Mouse (Mus musculus) embryonic fibroblast, embryonic 13.5 days (primary cell): ENCODE measurements at regions not wholly inside any gene's neighbourhood (a gene's known extent, or its start where the extent isn't known, plus 50 kb on each side); places are given as distances from the start of the nearest gene placed in this dataset.

Experiments used
- CTCF ChIP-seq: IDR thresholded peaks from 2 replicates; pipeline ENCODE4 v1.5.1; 2011; ENCODE audit warnings: mild to moderate bottlenecking, control low read depth, low read length, moderate library complexity, borderline replicate concordance; ENCODE audit not compliant: insufficient read depth
- POLR2A ChIP-seq: IDR thresholded peaks from 2 replicates; pipeline ENCODE4 v1.6.1; 2011; ENCODE audit warnings: low read depth, mild to moderate bottlenecking, control low read depth, low read length, moderate library complexity

DNA sequence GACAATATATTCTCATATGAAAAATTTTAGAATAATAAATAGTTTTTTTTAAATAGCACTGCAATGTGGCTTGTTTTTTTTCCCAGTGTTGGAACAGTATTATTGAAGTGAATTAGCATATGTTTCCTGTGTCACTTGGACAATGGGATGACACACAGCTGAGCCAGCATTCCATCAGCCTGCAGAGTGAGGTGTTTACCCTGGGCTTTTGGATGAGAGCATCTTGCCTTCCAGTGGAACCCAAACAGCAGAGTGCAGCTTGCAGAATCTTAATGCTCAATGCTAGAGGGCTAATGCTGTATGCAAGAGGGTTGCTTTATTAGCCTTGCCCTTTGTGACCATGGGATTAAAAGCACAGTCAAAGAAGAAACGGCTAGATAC is 205.1 kb downstream of the Rnf152 start:
- TF ChIP-seq CTCF (no peak), POLR2A (no peak)
